Comparison of ENCODE assay signal across 9 mouse cellular contexts in genomic region chr13:94037313-94038051, GRCm38 (mm10). TPM values are rescaled to one million over a fixed set of nuclear protein-coding genes. Genes with fewer than 3 reads are reported as not detected.
DNase-seq lines count a peak whose midpoint lies in the region; ATAC-seq and TF ChIP-seq lines count a peak whose summit lies in the region.
"Had no signal": no experiment of that assay in that cellular context is flagged by ENCODE, and none has a peak within 500 bp of the region (broad histone marks: within the 10 kb centered on the region; RNA-seq: fewer than 3 reads in every experiment).

No protein-coding gene starts in this region.

- H3K27ac ChIP-seq in stomach, embryonic 14.5 days (ENCODE audit: low read length), result peak overlapping the region; percentile 2; the same call in 1 of the 2 replicates
- no peak overlapping the region for H3K27ac ChIP-seq in stomach, postnatal 0 days (replicated peaks)
- H3K27ac ChIP-seq in heart, embryonic 10.5 days, result peak overlapping the region; percentile 69
- H3K27ac ChIP-seq in kidney, embryonic 16.5 days (ENCODE audit: low read length), result peak overlapping the region; percentile 67

- H3K4me2 ChIP-seq in stomach, embryonic 14.5 days (replicated peaks; ENCODE audit: low read depth, low read length), result no peak overlapping the region
- no peak overlapping the region for H3K4me2 ChIP-seq in stomach, postnatal 0 days (replicated peaks; ENCODE audit: low read depth)
- H3K4me2 ChIP-seq in kidney, embryonic 16.5 days (replicated peaks; ENCODE audit: low read depth, low read length), result no peak overlapping the region

- H3K9me3 ChIP-seq in stomach, embryonic 14.5 days (ENCODE audit: control insufficient read depth, low read depth, low read length), result no peaks in the 10 kb centered on the region
- no peaks in the 10 kb centered on the region for H3K9me3 ChIP-seq in stomach, postnatal 0 days (ENCODE audit: control insufficient read depth, low read length)
- no peaks in the 10 kb centered on the region for H3K9me3 ChIP-seq in heart, embryonic 10.5 days
- no peaks in the 10 kb centered on the region for H3K9me3 ChIP-seq in kidney, embryonic 16.5 days (ENCODE audit: low read length)

- H3K9ac ChIP-seq in stomach, embryonic 14.5 days (replicated peaks; ENCODE audit: low read depth, low read length), result no peak overlapping the region
- no peak overlapping the region for H3K9ac ChIP-seq in stomach, postnatal 0 days (ENCODE audit: low read length)
- H3K9ac ChIP-seq in kidney, embryonic 16.5 days (replicated peaks; ENCODE audit: low read length), result no peak overlapping the region

- no peaks in the 10 kb centered on the region for H3K4me1 ChIP-seq in stomach, embryonic 14.5 days (ENCODE audit: control insufficient read depth, insufficient read depth, low read length)
- H3K4me1 ChIP-seq in stomach, postnatal 0 days (replicated peaks; ENCODE audit: control insufficient read depth, insufficient read depth), result no peaks in the 10 kb centered on the region
- peaks cover 22% of the 10 kb centered on the region for H3K4me1 ChIP-seq in heart, embryonic 10.5 days
- H3K4me1 ChIP-seq in kidney, embryonic 16.5 days (ENCODE audit: insufficient read depth, low read length), result peaks cover 3% of the 10 kb centered on the region; the same call in 1 of the 2 replicates

- no peak for TF ChIP-seq CTCF in stomach, postnatal 0 days (IDR thresholded peaks at IDR 0.05; ENCODE audit: low read depth)

- TF ChIP-seq EP300 in stomach, postnatal 0 days (optimal IDR thresholded peaks at IDR 0.05), result no peak

- H3K4me3 ChIP-seq in stomach, embryonic 14.5 days (ENCODE audit: low read depth, low read length), result no peak overlapping the region
- H3K4me3 ChIP-seq in stomach, postnatal 0 days (ENCODE audit: low read depth, low read length), result no peak overlapping the region
- no peak overlapping the region for H3K4me3 ChIP-seq in heart, embryonic 10.5 days
- H3K4me3 ChIP-seq in kidney, embryonic 16.5 days (ENCODE audit: low read length), result no peak overlapping the region

- no peaks in the 10 kb centered on the region for H3K36me3 ChIP-seq in stomach, embryonic 14.5 days (ENCODE audit: control insufficient read depth, insufficient read depth, low read length)
- no peaks in the 10 kb centered on the region for H3K36me3 ChIP-seq in stomach, postnatal 0 days (ENCODE audit: control insufficient read depth, insufficient read depth, low read length)
- no peaks in the 10 kb centered on the region for H3K36me3 ChIP-seq in heart, embryonic 10.5 days
- H3K36me3 ChIP-seq in kidney, embryonic 16.5 days (ENCODE audit: insufficient read depth, low read length), result no peaks in the 10 kb centered on the region

- 40% methylated on average over 6 of the region's 6 CpGs for WGBS in stomach, embryonic 14.5 days
- WGBS in stomach, postnatal 0 days, result 34% methylated on average over 6 of the region's 6 CpGs
- WGBS in heart, embryonic 10.5 days, result 37% methylated on average over 6 of the region's 6 CpGs
- 48% methylated on average over 6 of the region's 6 CpGs for WGBS in kidney, embryonic 16.5 days

- intact Hi-C loops in left cerebral cortex, postnatal 25 days (cut with DNase I), result no loop called here

- ATAC-seq in stomach, embryonic 14.5 days (ENCODE audit: insufficient number of reproducible peaks, insufficient read depth, low FRiP score, low read depth), result no peak
- ATAC-seq in stomach, postnatal 0 days (ENCODE audit: low FRiP score, low TSS enrichment), result no peak
- ATAC-seq in kidney, embryonic 16.5 days (ENCODE audit: low FRiP score, low TSS enrichment), result no peak

- DNase-seq in stomach, postnatal 0 days (ENCODE audit: low spot score), result no peak
- DNase-seq in heart, embryonic 10.5 days (ENCODE audit: low spot score), result no peak
- DNase-seq in cerebellum, adult 9-11 months, result no peak
- DNase-seq in left cerebral cortex, postnatal 25 days (ENCODE audit: low spot score in 2 of 2), result no peak
- no peak for DNase-seq in thymus, adult 18-20 months
- DNase-seq: cerebellum, adult 11-12 months had no signal

- no peaks in the 10 kb centered on the region for H3K27me3 ChIP-seq in stomach, embryonic 14.5 days (ENCODE audit: control insufficient read depth, insufficient read depth, low read length)
- H3K27me3 ChIP-seq in stomach, postnatal 0 days (ENCODE audit: control insufficient read depth, insufficient read depth, low read length), result no peaks in the 10 kb centered on the region
- no peaks in the 10 kb centered on the region for H3K27me3 ChIP-seq in heart, embryonic 10.5 days (ENCODE audit: insufficient read depth, poor library complexity, severe bottlenecking)
- H3K27me3 ChIP-seq in kidney, embryonic 16.5 days (ENCODE audit: insufficient read depth, low read length), result no peaks in the 10 kb centered on the region

RNA-seq across cellular contexts. Expression of gene Lhfpl2, which starts 20.1 kb away (rescaled TPM):
- polyA plus RNA-seq in stomach, embryonic 14.5 days (2014; fragmentation: Nextera tagmentation; extraction: Ambion mirVana), result 19.5 and 20.8 TPM in 2 replicates
- polyA plus RNA-seq in stomach, postnatal 0 days (2015; fragmentation: Nextera tagmentation; extraction: Ambion mirVana), result 6.8 and 7.0 TPM in 2 replicates
- polyA plus RNA-seq in heart, embryonic 10.5 days (2016; fragmentation: Nextera tagmentation; extraction: Ambion mirVana), result 19.3 and 33.6 TPM in 2 replicates
- polyA plus RNA-seq in kidney, embryonic 16.5 days (2015; fragmentation: Nextera tagmentation; extraction: Ambion mirVana), result 91.2 and 96.0 TPM in 2 replicates
- 10 to 100 TPM; 13.2 to 18.7 TPM for total RNA-seq in left cerebral cortex, postnatal 25 days (2021)
- total RNA-seq: monocyte, adult 5-6 weeks had no signal
